Mouse (Mus musculus): Measurements from ENCODE around the gene Sorbs1.

DNA sequence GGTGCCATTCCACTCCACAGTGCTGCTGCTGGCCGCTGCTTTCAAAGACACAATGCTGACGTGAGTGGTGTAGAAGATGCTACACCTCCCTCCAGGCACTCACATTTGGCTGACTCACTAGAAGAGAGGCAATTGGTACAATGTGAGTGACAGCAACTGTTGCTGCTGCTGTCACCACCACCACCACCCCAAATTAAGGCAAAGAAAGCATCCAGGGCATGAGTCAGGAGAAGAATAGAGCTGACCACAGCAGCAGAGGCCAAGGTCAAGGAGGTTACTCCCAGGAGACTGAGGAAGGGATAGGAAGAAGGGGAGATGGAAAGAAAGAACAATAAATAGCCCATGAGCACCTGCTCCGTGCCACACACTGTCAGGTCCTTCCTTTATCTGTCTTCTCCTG lies 84.4 kb downstream of the Sorbs1 start:
- TF ChIP-seq CTCF (IDR thresholded peaks at IDR 0.05; ENCODE audit: low read depth): no peak
- TF ChIP-seq EP300 (optimal IDR thresholded peaks at IDR 0.05): no peak

Data from stomach, postnatal 0 days (tissue).